Mouse (Mus musculus) inflammation-experienced regulatory T-cells (primary cell): Measurements from ENCODE around the gene B9d1. TPM values are rescaled to one million over a fixed set of nuclear protein-coding genes. Genes with fewer than 3 reads are reported as not detected.

Experiments
- polyA plus RNA-seq, 2 experiments: library from polyadenylated mRNA; unstranded; fragments of 100-300 nt; shearing (Covaris generic); gene quantifications; one replicate each; pipeline ENCODE4 v1.2.1; 2017

The B9d1 gene
- 1 to 10 TPM; 1.0 to 4.0 TPM for polyA plus RNA-seq

GRCm38 (mm10) chr11:61504713-61505257, at the start of gene B9d1:
TSS of gene B9d1 (plus strand) at chr11:61505144.

GRCm38 (mm10) chr11:61484613-61485540, 20.1 kb upstream of the B9d1 start, which contains the start of gene Mfap4:
TSS of gene Mfap4 (plus strand) at chr11:61485431.

GRCm38 (mm10) chr11:61494129-61494997, 10.6 kb upstream of the B9d1 start, which contains the start of gene Mapk7:
TSS of gene Mapk7 (minus strand) at chr11:61494406.

Other genes with a start within 250 kb of the B9d1 start
- gene Aldh3a2, start 237.7 kb upstream of the B9d1 start, polyA plus RNA-seq: 10 to 100 TPM; 48.8 to 53.9 TPM
- under 1 TPM in 1 of 2 experiments, not detected in 1; 0.48 TPM for gene Slc47a2, start 162.3 kb upstream of the B9d1 start, polyA plus RNA-seq
- gene Slc47a1, start 126.8 kb upstream of the B9d1 start, polyA plus RNA-seq: under 1 TPM in 1 of 2 experiments, not detected in 1; 0.40 TPM
- under 1 TPM in 1 of 2 experiments, not detected in 1; 0.23 TPM for gene Rnf112, start 51.0 kb upstream of the B9d1 start, polyA plus RNA-seq
- gene Mfap4, start 19.7 kb upstream of the B9d1 start, polyA plus RNA-seq: not detected
- gene Mapk7, start 10.7 kb upstream of the B9d1 start, polyA plus RNA-seq: 10 to 100 TPM; 25.1 to 26.8 TPM
- under 1 TPM; 0.66 to 0.70 TPM for gene Epn2, start 74.5 kb downstream of the B9d1 start, polyA plus RNA-seq
- 100 to 1,000 TPM; 326 to 331 TPM for gene Grap, start 148.1 kb downstream of the B9d1 start, polyA plus RNA-seq
- 1 to 10 TPM in 1 of 2 experiments, under 1 TPM in 1; 0.54 to 2.7 TPM for gene Fam83g, start 178.9 kb downstream of the B9d1 start, polyA plus RNA-seq
- gene Slc5a10, start 215.7 kb downstream of the B9d1 start, polyA plus RNA-seq: under 1 TPM; 0.12 to 0.49 TPM